Mouse (Mus musculus) neural tube, embryonic 12.5 days (tissue): ENCODE measurements at regions not wholly inside any gene's neighbourhood (a gene's known extent, or its start where the extent isn't known, plus 50 kb on each side); places are given as distances from the start of the nearest gene placed in this dataset.

Experiments used
- ATAC-seq: fragments of 200-750 bp; cut with Nextera tagmentation; 2 replicates; pipeline ENCODE4 v1.8.0; 2017; ENCODE audit warnings: low read depth, mild to moderate bottlenecking, moderate TSS enrichment, moderate library complexity; ENCODE audit not compliant: low FRiP score
- H3K27ac ChIP-seq: fragments of 300-500 bp; sonication (generic); 2 replicates; pipeline ENCODE4 v1.5.1; 2016
- H3K27me3 ChIP-seq: fragments of 300-500 bp; sonication (generic); replicated peaks from 2 replicates; pipeline ENCODE4 v1.6.1; 2016; ENCODE audit warnings: mild to moderate bottlenecking
- H3K36me3 ChIP-seq: fragments of 300-500 bp; sonication (generic); 2 replicates; pipeline ENCODE4 v1.6.1; 2016; ENCODE audit warnings: mild to moderate bottlenecking
- H3K4me1 ChIP-seq: fragments of 300-500 bp; sonication (generic); 2 replicates; pipeline ENCODE4 v1.6.1; 2016
- H3K4me2 ChIP-seq: fragments of 300-500 bp; sonication (generic); replicated peaks from 2 replicates; pipeline ENCODE4 v1.6.1; 2016; ENCODE audit warnings: mild to moderate bottlenecking
- H3K4me3 ChIP-seq: fragments of 300-500 bp; sonication (generic); 2 replicates; pipeline ENCODE4 v1.5.1; 2016
- H3K9ac ChIP-seq: fragments of 300-500 bp; sonication (generic); 2 replicates; pipeline ENCODE4 v1.6.1; 2016; ENCODE audit warnings: mild to moderate bottlenecking
- H3K9me3 ChIP-seq: fragments of 300-500 bp; sonication (generic); 2 replicates; pipeline ENCODE4 v1.6.1; 2016; ENCODE audit warnings: mild to moderate bottlenecking
- WGBS: fragments of 180-500 bp; shearing (Covaris S2); methylation state at CpG from one replicate; pipeline ENCODE4 v1.1.7; 2016; 5-methylcytosine and 5-hydroxymethylcytosine counted together

GRCm38 (mm10) chr3:151305402-151305801 lies 132.3 kb upstream of the Adgrl4 start:
- WGBS = 90% methylated on average over 4 of the region's 4 CpGs
- ATAC-seq = no peak
- no peak overlapping the region for H3K27ac ChIP-seq

GRCm38 (mm10) chr3:151307975-151308374 lies 129.7 kb upstream of the Adgrl4 start:
- Histone ChIP-seq H3K4me2 (no peak overlapping the region), H3K27me3 (no peaks in the 10 kb centered on the region), H3K27ac (no peak overlapping the region), H3K36me3 (no peaks in the 10 kb centered on the region), H3K9ac (no peak overlapping the region), H3K9me3 (no peaks in the 10 kb centered on the region), H3K4me3 (no peak overlapping the region), H3K4me1 (no peaks in the 10 kb centered on the region)
- ATAC-seq = no peak
- WGBS = 69% methylated on average over 4 of the region's 4 CpGs

More at GRCm38 (mm10) chr3:151305402-151305801, 132.3 kb upstream of the Adgrl4 start:
- H3K4me1 ChIP-seq = no peaks in the 10 kb centered on the region
- H3K4me3 ChIP-seq = no peak overlapping the region
- no peak overlapping the region for H3K4me2 ChIP-seq
- no peak overlapping the region for H3K9ac ChIP-seq
- H3K27me3 ChIP-seq = no peaks in the 10 kb centered on the region
- H3K36me3 ChIP-seq = no peaks in the 10 kb centered on the region
- H3K9me3 ChIP-seq = no peaks in the 10 kb centered on the region

- ATAC-seq = no peak
- WGBS = 49% methylated on average over 3 of the region's 3 CpGs
- H3K4me2 ChIP-seq = no peak overlapping the region
- H3K9me3 ChIP-seq = no peaks in the 10 kb centered on the region
- H3K36me3 ChIP-seq = no peaks in the 10 kb centered on the region
- no peak overlapping the region for H3K27ac ChIP-seq
- no peaks in the 10 kb centered on the region for H3K4me1 ChIP-seq
- H3K4me3 ChIP-seq = no peak overlapping the region
- H3K9ac ChIP-seq = no peak overlapping the region
- no peaks in the 10 kb centered on the region for H3K27me3 ChIP-seq
Observed at GRCm38 (mm10) chr3:151323835-151324234, 113.9 kb upstream of the Adgrl4 start.

GRCm38 (mm10) chr3:151329801-151330200 lies 107.9 kb upstream of the Adgrl4 start:
- Histone ChIP-seq H3K9ac (no peak overlapping the region), H3K4me1 (no peaks in the 10 kb centered on the region), H3K4me3 (no peak overlapping the region), H3K27me3 (no peaks in the 10 kb centered on the region), H3K9me3 (no peaks in the 10 kb centered on the region), H3K4me2 (no peak overlapping the region), H3K36me3 (no peaks in the 10 kb centered on the region), H3K27ac (no peak overlapping the region)
- no peak for ATAC-seq
- WGBS = 90% methylated on average over 4 of the region's 4 CpGs

GRCm38 (mm10) chr3:151331906-151332305 lies 105.8 kb upstream of the Adgrl4 start:
- H3K36me3 ChIP-seq = no peaks in the 10 kb centered on the region
- no peak overlapping the region for H3K9ac ChIP-seq
- no peak overlapping the region for H3K4me2 ChIP-seq
- H3K4me3 ChIP-seq = no peak overlapping the region
- H3K4me1 ChIP-seq = no peaks in the 10 kb centered on the region
- no peak overlapping the region for H3K27ac ChIP-seq
- no peaks in the 10 kb centered on the region for H3K27me3 ChIP-seq
- ATAC-seq = no peak
- WGBS = 84% methylated on average over 2 of the region's 2 CpGs
- no peaks in the 10 kb centered on the region for H3K9me3 ChIP-seq

GRCm38 (mm10) chr3:151332317-151332687 lies 105.4 kb upstream of the Adgrl4 start:
- 69% methylated on average over 1 of the region's 1 CpGs for WGBS
- no peak overlapping the region for H3K27ac ChIP-seq
- H3K9me3 ChIP-seq = no peaks in the 10 kb centered on the region
- no peaks in the 10 kb centered on the region for H3K4me1 ChIP-seq
- no peak for ATAC-seq
- H3K4me2 ChIP-seq = no peak overlapping the region
- H3K9ac ChIP-seq = no peak overlapping the region
- H3K4me3 ChIP-seq = no peak overlapping the region
- no peaks in the 10 kb centered on the region for H3K27me3 ChIP-seq
- H3K36me3 ChIP-seq = no peaks in the 10 kb centered on the region

- H3K4me1 ChIP-seq = no peaks in the 10 kb centered on the region
- ATAC-seq = no peak
- 74% methylated on average over 9 of the region's 9 CpGs for WGBS
- no peaks in the 10 kb centered on the region for H3K27me3 ChIP-seq
- no peak overlapping the region for H3K4me2 ChIP-seq
- no peaks in the 10 kb centered on the region for H3K9me3 ChIP-seq
- no peak overlapping the region for H3K4me3 ChIP-seq
- no peak overlapping the region for H3K27ac ChIP-seq
- H3K36me3 ChIP-seq = no peaks in the 10 kb centered on the region
- no peak overlapping the region for H3K9ac ChIP-seq
Observed at GRCm38 (mm10) chr3:151332688-151333452, 104.8 kb upstream of the Adgrl4 start.

- Histone ChIP-seq H3K4me1 (no peaks in the 10 kb centered on the region), H3K9me3 (no peaks in the 10 kb centered on the region), H3K27ac (no peak overlapping the region), H3K4me3 (no peak overlapping the region), H3K9ac (no peak overlapping the region), H3K4me2 (no peak overlapping the region), H3K36me3 (no peaks in the 10 kb centered on the region), H3K27me3 (no peaks in the 10 kb centered on the region)
- WGBS = 46% methylated on average over 6 of the region's 6 CpGs
- ATAC-seq = peak; percentile 58
Observed at GRCm38 (mm10) chr3:151333867-151334341, 103.8 kb upstream of the Adgrl4 start.

- H3K4me3 ChIP-seq = no peak overlapping the region
- no peaks in the 10 kb centered on the region for H3K4me1 ChIP-seq
- ATAC-seq = no peak
- H3K27me3 ChIP-seq = no peaks in the 10 kb centered on the region
- no peaks in the 10 kb centered on the region for H3K36me3 ChIP-seq
- H3K9me3 ChIP-seq = no peaks in the 10 kb centered on the region
- H3K9ac ChIP-seq = no peak overlapping the region
- no peak overlapping the region for H3K4me2 ChIP-seq
- 61% methylated on average over 4 of the region's 4 CpGs for WGBS
- H3K27ac ChIP-seq = no peak overlapping the region
Observed at GRCm38 (mm10) chr3:151351481-151352090, 86.1 kb upstream of the Adgrl4 start.

- Histone ChIP-seq H3K36me3 (no peaks in the 10 kb centered on the region), H3K4me1 (no peaks in the 10 kb centered on the region), H3K9me3 (no peaks in the 10 kb centered on the region), H3K27me3 (no peaks in the 10 kb centered on the region), H3K4me2 (no peak overlapping the region), H3K27ac (no peak overlapping the region), H3K9ac (no peak overlapping the region), H3K4me3 (no peak overlapping the region)
- ATAC-seq = peak; percentile 80
- 34% methylated on average over 4 of the region's 4 CpGs for WGBS
Observed at GRCm38 (mm10) chr3:151366302-151366701, 71.4 kb upstream of the Adgrl4 start.

- WGBS = 79% methylated on average over 4 of the region's 4 CpGs
- H3K27ac ChIP-seq = no peak overlapping the region
- H3K4me1 ChIP-seq = no peaks in the 10 kb centered on the region
- H3K36me3 ChIP-seq = no peaks in the 10 kb centered on the region
- no peak overlapping the region for H3K4me3 ChIP-seq
- no peak overlapping the region for H3K4me2 ChIP-seq
- peak; percentile 11; the same call in 1 of the 2 replicates for ATAC-seq
- no peak overlapping the region for H3K9ac ChIP-seq
- H3K9me3 ChIP-seq = no peaks in the 10 kb centered on the region
- H3K27me3 ChIP-seq = no peaks in the 10 kb centered on the region
Observed at GRCm38 (mm10) chr3:151366707-151367306, 70.9 kb upstream of the Adgrl4 start.

GRCm38 (mm10) chr3:151383326-151384019 lies 54.2 kb upstream of the Adgrl4 start:
- Histone ChIP-seq H3K27ac (no peak overlapping the region), H3K36me3 (no peaks in the 10 kb centered on the region), H3K4me2 (no peak overlapping the region), H3K27me3 (no peaks in the 10 kb centered on the region), H3K9me3 (no peaks in the 10 kb centered on the region), H3K9ac (no peak overlapping the region), H3K4me1 (no peaks in the 10 kb centered on the region), H3K4me3 (no peak overlapping the region)
- 78% methylated on average over 5 of the region's 5 CpGs for WGBS
- ATAC-seq = no peak
